Mouse (Mus musculus) testis, adult 2 months (tissue): Measurements from ENCODE around the gene Naa11.

Experiments used
- CTCF ChIP-seq: fragments of 200-500 bp; IDR thresholded peaks from 2 replicates; pipeline ENCODE4 v1.5.1; 2012; ENCODE audit warnings: low read depth, mild to moderate bottlenecking, inconsistent platforms, low read length, moderate library complexity; ENCODE audit not compliant: control insufficient read depth, insufficient read depth, insufficient replicate concordance
- POLR2A ChIP-seq: fragments of 200-500 bp; IDR thresholded peaks from 2 replicates; pipeline ENCODE4 v1.6.1; 2012; ENCODE audit warnings: low read depth, mild to moderate bottlenecking, inconsistent platforms, low read length, moderate library complexity; ENCODE audit not compliant: control insufficient read depth

DNA sequence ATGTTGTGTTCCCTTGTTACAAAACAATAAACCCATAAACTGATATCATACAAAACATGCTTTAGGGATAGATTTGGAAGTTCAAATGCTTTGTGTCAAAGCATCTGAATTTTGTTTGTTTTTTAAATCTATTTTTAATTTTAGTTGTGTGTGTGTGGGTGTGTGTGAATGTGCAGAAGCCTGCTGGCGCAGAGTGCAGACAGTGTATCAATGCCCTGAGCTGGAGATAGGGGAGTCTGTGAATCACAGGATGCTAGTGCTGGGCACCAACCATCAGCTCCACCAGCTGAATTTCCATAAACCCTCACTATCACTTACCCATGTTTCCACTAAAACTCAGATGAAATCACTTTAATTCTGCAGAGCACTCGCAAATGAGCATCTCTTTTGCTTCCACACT lies 40.3 kb upstream of the Naa11 start:
- TF ChIP-seq CTCF (no peak), POLR2A (no peak)
